ENCODE assay signal across 24 mouse cellular contexts in genomic region chr17:4890131-4890530, GRCm38 (mm10).
"Had no signal": no experiment of that assay in that cellular context is flagged by ENCODE, and none has a peak within 500 bp of the region (broad histone marks: within the 10 kb centered on the region; RNA-seq: fewer than 3 reads in every experiment).

No protein-coding gene starts in this region.

- H3K4me1 ChIP-seq: forebrain, embryonic 15.5 days; heart, embryonic 13.5 days; heart, embryonic 15.5 days; hindbrain, embryonic 13.5 days; hindbrain, embryonic 15.5 days; kidney, embryonic 15.5 days; limb, embryonic 12.5 days; liver, embryonic 12.5 days had no signal

- H3K4me2 ChIP-seq: forebrain, embryonic 15.5 days; heart, embryonic 13.5 days; heart, embryonic 15.5 days; hindbrain, embryonic 13.5 days; hindbrain, embryonic 15.5 days; kidney, embryonic 15.5 days; limb, embryonic 12.5 days; liver, embryonic 12.5 days had no signal

- ATAC-seq: forebrain, embryonic 15.5 days; forebrain, postnatal 0 days; hindbrain, postnatal 0 days; intestine, embryonic 16.5 days; liver, embryonic 12.5 days had no signal

- H3K27ac ChIP-seq: forebrain, embryonic 15.5 days; heart, embryonic 13.5 days; heart, embryonic 15.5 days; hindbrain, embryonic 13.5 days; hindbrain, embryonic 15.5 days; hindbrain, postnatal 0 days; kidney, embryonic 15.5 days; kidney, postnatal 0 days; limb, embryonic 12.5 days; liver, embryonic 12.5 days; liver, embryonic 14.5 days had no signal

- H3K9ac ChIP-seq: forebrain, embryonic 15.5 days; forebrain, postnatal 0 days; heart, embryonic 13.5 days; heart, embryonic 15.5 days; hindbrain, embryonic 13.5 days; hindbrain, embryonic 15.5 days; kidney, embryonic 15.5 days; limb, embryonic 12.5 days; liver, embryonic 12.5 days; liver, embryonic 14.5 days had no signal

- H3K9me3 ChIP-seq: forebrain, embryonic 15.5 days; heart, embryonic 15.5 days; hindbrain, embryonic 13.5 days; hindbrain, embryonic 15.5 days; kidney, embryonic 15.5 days; limb, embryonic 12.5 days; liver, embryonic 12.5 days had no signal

- H3K27me3 ChIP-seq: forebrain, embryonic 15.5 days; heart, embryonic 13.5 days; heart, embryonic 15.5 days; hindbrain, embryonic 13.5 days; hindbrain, embryonic 15.5 days; kidney, embryonic 15.5 days; limb, embryonic 12.5 days had no signal

- H3K36me3 ChIP-seq: forebrain, embryonic 15.5 days; heart, embryonic 13.5 days; heart, embryonic 15.5 days; hindbrain, embryonic 13.5 days; hindbrain, embryonic 15.5 days; kidney, embryonic 15.5 days; limb, embryonic 12.5 days; liver, embryonic 12.5 days had no signal

- H3K4me3 ChIP-seq: forebrain, embryonic 15.5 days; heart, embryonic 13.5 days; heart, embryonic 15.5 days; hindbrain, embryonic 13.5 days; hindbrain, embryonic 15.5 days; kidney, embryonic 15.5 days; limb, embryonic 12.5 days; liver, embryonic 12.5 days had no signal

- DNase-seq: forebrain, postnatal 0 days; gastrocnemius, postnatal 14 days; gastrocnemius, postnatal 36 days; heart, adult 18-20 months; heart, postnatal 14 days; kidney, adult 11 months; kidney, adult 2 months; kidney, adult 9 months; kidney, postnatal 14 days; layer of hippocampus, adult 9-11 months; layer of hippocampus, postnatal 36 days; left cerebral cortex, postnatal 4 days had no signal
